Mouse (Mus musculus): ENCODE data around the gene Eva1a. TPM values are rescaled to one million over a fixed set of nuclear protein-coding genes. Genes with fewer than 3 reads are reported as not detected.

Gene Eva1a
- polyA plus RNA-seq (2012; rRNA removed): 3.1 and 3.2 TPM in 2 replicates
- 6.4 and 8.1 TPM in 2 replicates for polyA plus RNA-seq (2014; fragmentation: Nextera tagmentation; extraction: Ambion mirVana)

GRCm38 (mm10) chr6:82040834-82041487, at the start of gene Eva1a:
TSS of gene Eva1a (plus strand) at chr6:82041043.
- 9% methylated on average over 11 of the region's 11 CpGs for WGBS (ENCODE audit: insufficient replicate concordance)
- Histone ChIP-seq H3K27me3 (ENCODE audit: control insufficient read depth, insufficient read depth, low read length) (peaks cover 15% of the 10 kb centered on the region), H3K4me3 (ENCODE audit: insufficient read depth in 1 of 2, low read depth in 2 of 2, low read length in 2 of 2) (peak within 1 kb of the TSS; percentile 49 to 55), H3K9ac (replicated peaks) (peak within 1 kb of the TSS; percentile 16; the same call in 1 of the 2 replicates), H3K27ac (no peak within 1 kb of the TSS), H3K4me2 (ENCODE audit: low read depth) (peak within 1 kb of the TSS; percentile 38), H3K9me3 (ENCODE audit: control insufficient read depth, low read length) (no peaks in the 10 kb centered on the region), H3K4me1 (replicated peaks; ENCODE audit: control insufficient read depth in 2 of 2, insufficient read depth in 2 of 2, low read length in 1 of 2) (0 out of 4 replicates have a peak, but pooled peaks cover 0 to 2% of the 10 kb centered on the region in 2 experiments), H3K36me3 (replicated peaks; ENCODE audit: control insufficient read depth, insufficient read depth, low read depth) (no peaks in the 10 kb centered on the region)
- TF ChIP-seq CTCF (IDR thresholded peaks at IDR 0.05; ENCODE audit: low read depth) (no peak), EP300 (IDR thresholded peaks at IDR 0.05; ENCODE audit: low read depth) (no peak)
- DNase-seq (ENCODE audit: low read depth in 3 of 3, low spot score in 3 of 3) (no peak), ATAC-seq (ENCODE audit: insufficient read depth) (0 out of 2 replicates have a peak, but pooled peaks have one; percentile 2)

GRCm38 (mm10) chr6:82012392-82012791, 28.5 kb upstream of the Eva1a start:
- no peak overlapping the region for H3K4me3 ChIP-seq (ENCODE audit: insufficient read depth in 1 of 2, low read depth in 2 of 2, low read length in 2 of 2)
- ATAC-seq (ENCODE audit: insufficient read depth): no peak
- WGBS (ENCODE audit: insufficient replicate concordance): 43% methylated on average over 1 of the region's 1 CpGs

GRCm38 (mm10) chr6:82021074-82021473, 19.8 kb upstream of the Eva1a start:
- Histone ChIP-seq H3K4me2 (ENCODE audit: low read depth) (no peak overlapping the region), H3K9ac (replicated peaks) (no peak overlapping the region), H3K36me3 (replicated peaks; ENCODE audit: control insufficient read depth, insufficient read depth, low read depth) (no peaks in the 10 kb centered on the region), H3K27ac (no peak overlapping the region), H3K27me3 (ENCODE audit: control insufficient read depth, insufficient read depth, low read length) (no peaks in the 10 kb centered on the region), H3K4me3 (ENCODE audit: insufficient read depth in 1 of 2, low read depth in 2 of 2, low read length in 2 of 2) (no peak overlapping the region), H3K4me1 (replicated peaks; ENCODE audit: control insufficient read depth in 2 of 2, insufficient read depth in 2 of 2, low read length in 1 of 2) (no peaks in the 10 kb centered on the region), H3K9me3 (ENCODE audit: control insufficient read depth, low read length) (no peaks in the 10 kb centered on the region)
- WGBS (ENCODE audit: insufficient replicate concordance): 46% methylated on average over 5 of the region's 5 CpGs
- no peak for ATAC-seq (ENCODE audit: insufficient read depth)
- no peak for DNase-seq (ENCODE audit: low read depth in 3 of 3, low spot score in 3 of 3)
- TF ChIP-seq EP300 (IDR thresholded peaks at IDR 0.05; ENCODE audit: low read depth) (no peak), CTCF (IDR thresholded peaks at IDR 0.05; ENCODE audit: low read depth) (no peak)

More at GRCm38 (mm10) chr6:82012392-82012791, 28.5 kb upstream of the Eva1a start:
- TF ChIP-seq EP300 (IDR thresholded peaks at IDR 0.05; ENCODE audit: low read depth): no peak
- no peak for TF ChIP-seq CTCF (IDR thresholded peaks at IDR 0.05; ENCODE audit: low read depth)
- no peak for DNase-seq (ENCODE audit: low read depth in 3 of 3, low spot score in 3 of 3)
- Histone ChIP-seq H3K4me1 (replicated peaks; ENCODE audit: control insufficient read depth in 2 of 2, insufficient read depth in 2 of 2, low read length in 1 of 2) (no peaks in the 10 kb centered on the region; a peak in 1 of 4 replicates), H3K36me3 (replicated peaks; ENCODE audit: control insufficient read depth, insufficient read depth, low read depth) (no peaks in the 10 kb centered on the region), H3K9ac (replicated peaks) (no peak overlapping the region), H3K9me3 (ENCODE audit: control insufficient read depth, low read length) (no peaks in the 10 kb centered on the region), H3K4me2 (ENCODE audit: low read depth) (no peak overlapping the region), H3K27ac (no peak overlapping the region), H3K27me3 (ENCODE audit: control insufficient read depth, insufficient read depth, low read length) (no peaks in the 10 kb centered on the region)

GRCm38 (mm10) chr6:82021494-82021893, 19.3 kb upstream of the Eva1a start:
- ATAC-seq (ENCODE audit: insufficient read depth): no peak
- Histone ChIP-seq H3K4me1 (replicated peaks; ENCODE audit: control insufficient read depth in 2 of 2, insufficient read depth in 2 of 2, low read length in 1 of 2) (no peaks in the 10 kb centered on the region), H3K27me3 (ENCODE audit: control insufficient read depth, insufficient read depth, low read length) (no peaks in the 10 kb centered on the region), H3K9ac (replicated peaks) (no peak overlapping the region), H3K27ac (no peak overlapping the region), H3K4me3 (ENCODE audit: insufficient read depth in 1 of 2, low read depth in 2 of 2, low read length in 2 of 2) (no peak overlapping the region), H3K4me2 (ENCODE audit: low read depth) (no peak overlapping the region), H3K9me3 (ENCODE audit: control insufficient read depth, low read length) (no peaks in the 10 kb centered on the region), H3K36me3 (replicated peaks; ENCODE audit: control insufficient read depth, insufficient read depth, low read depth) (no peaks in the 10 kb centered on the region)
- DNase-seq (ENCODE audit: low read depth in 3 of 3, low spot score in 3 of 3): no peak
- TF ChIP-seq CTCF (IDR thresholded peaks at IDR 0.05; ENCODE audit: low read depth) (no peak), EP300 (IDR thresholded peaks at IDR 0.05; ENCODE audit: low read depth) (no peak)
- WGBS (ENCODE audit: insufficient replicate concordance): 63% methylated on average over 5 of the region's 5 CpGs
